Mouse (Mus musculus) liver, embryonic 14.5 days (tissue): Measurements from ENCODE around the gene Capn7. TPM values are rescaled to one million over a fixed set of nuclear protein-coding genes. Genes with fewer than 3 reads are reported as not detected.

ENCODE experiments used
- ATAC-seq: fragments of 200-750 bp; cut with Nextera tagmentation; 2 replicates; pipeline ENCODE4 v1.8.0; 2017; ENCODE audit warnings: moderate number of reproducible peaks, mild to moderate bottlenecking, moderate library complexity; ENCODE audit not compliant: insufficient read depth
- DNase-seq, 3 experiments: peaks; one replicate each; pipeline ENCODE4 v3.0.0-alpha.2; 2012 to 2013; ENCODE audit warnings: low read depth in 3 of 3, low spot score in 3 of 3
- H3K27ac ChIP-seq: fragments of 300-500 bp; sonication (generic); 2 replicates; pipeline ENCODE4 v1.5.1; 2014; ENCODE audit warnings: moderate library complexity, mild to moderate bottlenecking, control low read depth, inconsistent platforms
- H3K27me3 ChIP-seq: fragments of 300-500 bp; sonication (generic); 2 replicates; pipeline ENCODE4 v1.6.1; 2014; ENCODE audit warnings: mild to moderate bottlenecking, low read length, moderate library complexity; ENCODE audit not compliant: control insufficient read depth, insufficient read depth
- H3K36me3 ChIP-seq: fragments of 300-500 bp; sonication (generic); replicated peaks from 2 replicates; pipeline ENCODE4 v1.6.1; 2014; ENCODE audit warnings: low read depth; ENCODE audit not compliant: control insufficient read depth, insufficient read depth
- H3K4me1 ChIP-seq, 2 experiments: fragments of 200-500 bp in 1 of 2; fragments of 300-500 bp in 1 of 2; sonication (generic) in 1 of 2; replicated peaks; 2 replicates each; pipeline ENCODE4 v1.6.1; 2012 to 2014; ENCODE audit warnings: antibody characterized with exemption in 1 of 2, inconsistent platforms in 1 of 2, low read length in 1 of 2; ENCODE audit not compliant: control insufficient read depth in 2 of 2, insufficient read depth in 2 of 2
- H3K4me2 ChIP-seq: fragments of 300-500 bp; sonication (generic); 2 replicates; pipeline ENCODE4 v1.6.1; 2014; ENCODE audit warnings: low read depth, mild to moderate bottlenecking, control low read depth, moderate library complexity
- H3K4me3 ChIP-seq, 2 experiments: fragments of 200-500 bp in 1 of 2; fragments of 300-500 bp in 1 of 2; sonication (generic) in 1 of 2; 2 replicates each; pipeline ENCODE4 v1.5.1; 2012 to 2014; ENCODE audit warnings: low read depth in 2 of 2, low read length in 2 of 2, mild to moderate bottlenecking in 2 of 2, control low read depth in 1 of 2, inconsistent platforms in 1 of 2, moderate library complexity in 1 of 2; ENCODE audit not compliant: insufficient read depth in 1 of 2
- H3K9ac ChIP-seq: fragments of 300-500 bp; sonication (generic); replicated peaks from 2 replicates; pipeline ENCODE4 v1.6.1; 2014; ENCODE audit warnings: mild to moderate bottlenecking, control low read depth, moderate library complexity
- H3K9me3 ChIP-seq: fragments of 300-500 bp; sonication (generic); 2 replicates; pipeline ENCODE4 v1.6.1; 2016; ENCODE audit warnings: low read length, mixed read lengths; ENCODE audit not compliant: control insufficient read depth
- CTCF ChIP-seq: IDR thresholded peaks from 2 replicates; pipeline ENCODE4 v1.5.1; 2016; ENCODE audit warnings: antibody characterized with exemption, low read depth, control low read depth
- EP300 ChIP-seq: IDR thresholded peaks from 2 replicates; pipeline ENCODE4 v1.6.1; 2016; ENCODE audit warnings: antibody characterized with exemption, low read depth
- WGBS: fragments of 180-500 bp; shearing (Covaris S2); extraction: QIAGEN DNeasy Blood & Tissue Kit; methylation state at CpG from one replicate; pipeline ENCODE4 v1.1.7; 2014; ENCODE audit not compliant: insufficient replicate concordance; 5-methylcytosine and 5-hydroxymethylcytosine counted together
- polyA plus RNA-seq, 2 experiments: library from polyadenylated mRNA; depleted of rRNA in 1 of 2; stranded (reverse) in 1 of 2; unstranded in 1 of 2; fragments of >200 nt; fragmentation: Nextera tagmentation in 1 of 2; extraction: Ambion mirVana in 1 of 2; gene quantifications; 2 replicates each; pipeline versions ENCODE4 v1.2.1 to v1.2.3; 2012 to 2014

The Capn7 gene
- polyA plus RNA-seq, 2 experiments, result 13.7 to 17.7 TPM

DNA sequence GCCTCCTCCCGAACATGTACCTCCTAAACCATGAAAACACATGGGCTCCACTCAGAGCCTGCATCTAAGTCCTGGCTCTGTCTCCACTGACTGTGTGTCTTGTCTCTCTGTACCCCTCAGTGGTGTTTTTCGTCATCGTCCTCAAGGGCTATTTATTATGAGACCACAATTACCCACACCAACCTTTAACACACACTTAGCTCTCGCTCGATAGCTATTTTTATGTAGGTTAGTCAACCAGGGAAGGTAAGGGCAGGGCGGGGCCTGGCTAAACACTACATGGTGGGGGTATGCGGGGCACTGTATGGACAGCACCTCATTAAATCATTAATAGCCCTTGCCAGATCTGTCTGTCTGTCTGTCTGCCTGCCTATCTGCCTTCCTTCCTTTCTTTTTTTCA, 84.1 kb downstream of the Capn7 start:
- no peak for DNase-seq
- Histone ChIP-seq H3K9ac (no peak overlapping the region), H3K27ac (no peak overlapping the region), H3K4me2 (no peak overlapping the region), H3K36me3 (no peaks in the 10 kb centered on the region), H3K4me1 (peaks cover 3 to 28% of the 10 kb centered on the region in 2 experiments; a peak in 3 of 4 replicates), H3K4me3 (no peak overlapping the region), H3K9me3 (no peaks in the 10 kb centered on the region), H3K27me3 (no peaks in the 10 kb centered on the region)
- TF ChIP-seq EP300 (no peak), CTCF (no peak)
- no peak for ATAC-seq
- 64% methylated on average over 7 of the region's 7 CpGs for WGBS

DNA sequence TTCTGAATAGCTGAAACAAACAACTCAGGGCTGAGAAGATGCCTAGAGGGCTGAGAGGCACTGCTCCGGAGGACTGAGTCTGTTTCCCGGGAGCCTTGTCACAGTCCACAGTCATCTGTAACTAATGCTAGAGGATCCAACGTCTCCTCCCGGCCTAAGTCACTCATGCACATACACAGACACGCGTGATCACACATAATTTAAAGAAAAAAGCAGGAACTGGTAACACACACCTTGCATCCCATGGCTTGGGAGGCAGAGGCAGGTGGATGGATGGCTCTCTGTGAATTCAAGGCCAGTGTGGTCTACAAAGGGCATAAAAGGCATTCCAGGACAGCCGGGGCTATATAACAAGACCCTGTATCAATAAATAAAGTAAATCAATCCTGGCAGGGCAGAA, 84.5 kb downstream of the Capn7 start:
- no peaks in the 10 kb centered on the region for H3K27me3 ChIP-seq
- peaks cover 3 to 28% of the 10 kb centered on the region in 2 experiments; a peak in 3 of 4 replicates for H3K4me1 ChIP-seq
- H3K36me3 ChIP-seq, result no peaks in the 10 kb centered on the region
- no peaks in the 10 kb centered on the region for H3K9me3 ChIP-seq
- WGBS, result 61% methylated on average over 7 of the region's 7 CpGs
- H3K4me3 ChIP-seq, result no peak overlapping the region
- no peak for DNase-seq
- H3K27ac ChIP-seq, result no peak overlapping the region
- TF ChIP-seq CTCF (no peak), EP300 (no peak)
- ATAC-seq, result no peak
- H3K4me2 ChIP-seq, result no peak overlapping the region
- H3K9ac ChIP-seq, result no peak overlapping the region

Other genes with a start within 250 kb of the Capn7 start
- gene Smim4, start 207.7 kb upstream of the Capn7 start, polyA plus RNA-seq (2012; rRNA removed), result 21.4 and 26.7 TPM in 2 replicates
- gene Smim4, start 207.7 kb upstream of the Capn7 start, polyA plus RNA-seq (2014; fragmentation: Nextera tagmentation; extraction: Ambion mirVana), result 72.8 and 81.7 TPM in 2 replicates
- 146 and 164 TPM in 2 replicates for gene Nt5dc2, start 205.6 kb upstream of the Capn7 start, polyA plus RNA-seq (2012; rRNA removed)
- gene Nt5dc2, start 205.6 kb upstream of the Capn7 start, polyA plus RNA-seq (2014; fragmentation: Nextera tagmentation; extraction: Ambion mirVana), result 161 and 173 TPM in 2 replicates
- 18.9 and 19.9 TPM in 2 replicates for gene Stab1, start 168.0 kb upstream of the Capn7 start, polyA plus RNA-seq (2012; rRNA removed)
- gene Stab1, start 168.0 kb upstream of the Capn7 start, polyA plus RNA-seq (2014; fragmentation: Nextera tagmentation; extraction: Ambion mirVana), result 19.3 and 20.7 TPM in 2 replicates
- 18.2 and 22.2 TPM in 2 replicates for gene Tnnc1, start 128.3 kb upstream of the Capn7 start, polyA plus RNA-seq (2012; rRNA removed)
- gene Tnnc1, start 128.3 kb upstream of the Capn7 start, polyA plus RNA-seq (2014; fragmentation: Nextera tagmentation; extraction: Ambion mirVana), result 37.5 and 41.2 TPM in 2 replicates
- 71.1 and 73.9 TPM in 2 replicates for gene Nisch, start 119.7 kb upstream of the Capn7 start, polyA plus RNA-seq (2012; rRNA removed)
- 50.3 and 61.1 TPM in 2 replicates for gene Nisch, start 119.7 kb upstream of the Capn7 start, polyA plus RNA-seq (2014; fragmentation: Nextera tagmentation; extraction: Ambion mirVana)
- gene Sema3g, start 118.8 kb upstream of the Capn7 start, polyA plus RNA-seq (2012; rRNA removed), result 0.06 and 0.15 TPM in 2 replicates
- 0.05 TPM in 1 of 2 replicates, not detected in the other for gene Sema3g, start 118.8 kb upstream of the Capn7 start, polyA plus RNA-seq (2014; fragmentation: Nextera tagmentation; extraction: Ambion mirVana)
- 2.1 and 3.1 TPM in 2 replicates for gene Phf7, start 85.3 kb upstream of the Capn7 start, polyA plus RNA-seq (2012; rRNA removed)
- gene Phf7, start 85.3 kb upstream of the Capn7 start, polyA plus RNA-seq (2014; fragmentation: Nextera tagmentation; extraction: Ambion mirVana), result 6.0 and 7.5 TPM in 2 replicates
- gene Bap1, start 85.2 kb upstream of the Capn7 start, polyA plus RNA-seq (2012; rRNA removed), result 22.1 and 24.4 TPM in 2 replicates
- gene Bap1, start 85.2 kb upstream of the Capn7 start, polyA plus RNA-seq (2014; fragmentation: Nextera tagmentation; extraction: Ambion mirVana), result 28.0 and 30.6 TPM in 2 replicates
- gene Dnah1, start 12.7 kb upstream of the Capn7 start, polyA plus RNA-seq (2012; rRNA removed), result 0.11 and 0.13 TPM in 2 replicates
- gene Dnah1, start 12.7 kb upstream of the Capn7 start, polyA plus RNA-seq (2014; fragmentation: Nextera tagmentation; extraction: Ambion mirVana), result 0.14 and 0.27 TPM in 2 replicates
- gene Sh3bp5, start 99.4 kb downstream of the Capn7 start, polyA plus RNA-seq (2012; rRNA removed), result 9.8 and 14.7 TPM in 2 replicates
- gene Sh3bp5, start 99.4 kb downstream of the Capn7 start, polyA plus RNA-seq (2014; fragmentation: Nextera tagmentation; extraction: Ambion mirVana), result 6.4 and 6.9 TPM in 2 replicates
- gene Eaf1, start 157.8 kb downstream of the Capn7 start, polyA plus RNA-seq (2012; rRNA removed), result 23.0 and 30.3 TPM in 2 replicates
- gene Eaf1, start 157.8 kb downstream of the Capn7 start, polyA plus RNA-seq (2014; fragmentation: Nextera tagmentation; extraction: Ambion mirVana), result 20.9 and 23.1 TPM in 2 replicates
- 5.4 and 9.6 TPM in 2 replicates for gene Mettl6, start 158.4 kb downstream of the Capn7 start, polyA plus RNA-seq (2012; rRNA removed)
- gene Mettl6, start 158.4 kb downstream of the Capn7 start, polyA plus RNA-seq (2014; fragmentation: Nextera tagmentation; extraction: Ambion mirVana), result 28.9 and 30.5 TPM in 2 replicates